Comparison of ENCODE assay signal across 9 mouse cellular contexts in the genomic region with DNA sequence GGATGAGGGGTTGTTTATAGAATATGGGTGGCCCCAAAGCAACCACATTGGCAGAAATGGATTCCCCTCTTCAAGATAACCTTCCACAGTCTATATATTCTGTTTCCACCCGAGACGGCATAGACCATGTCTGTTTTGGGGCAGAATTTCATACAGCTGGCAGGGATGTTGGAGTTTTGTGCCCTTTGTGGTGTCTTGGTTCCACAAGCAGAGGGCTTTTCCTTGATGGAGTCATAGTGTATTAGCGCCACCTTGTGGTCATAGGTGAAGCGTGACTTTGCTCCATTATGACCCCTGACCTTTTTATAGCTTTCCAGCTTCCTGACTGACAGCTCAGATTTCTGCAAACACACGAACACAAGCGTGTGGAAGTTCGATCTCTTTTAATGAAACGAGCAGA. TPM values are rescaled to one million over a fixed set of nuclear protein-coding genes. Genes with fewer than 3 reads are reported as not detected.
DNase-seq lines count a peak whose midpoint lies in the region; ATAC-seq and TF ChIP-seq lines count a peak whose summit lies in the region.
"Had no signal": no experiment of that assay in that cellular context is flagged by ENCODE, and none has a peak within 500 bp of the region (broad histone marks: within the 10 kb centered on the region; RNA-seq: fewer than 3 reads in every experiment).

No protein-coding gene starts in this region.

- H3K36me3 ChIP-seq in ES-E14 (ENCODE audit: control insufficient read depth, insufficient read depth, low read length, poor library complexity, severe bottlenecking) = no peaks in the 10 kb centered on the region
- no peaks in the 10 kb centered on the region for H3K36me3 ChIP-seq in neural tube, embryonic 11.5 days (ENCODE audit: control insufficient read depth, insufficient read depth, low read length)
- H3K36me3 ChIP-seq: heart, embryonic 15.5 days had no signal

- H3K4me2 ChIP-seq in neural tube, embryonic 11.5 days (ENCODE audit: low read depth) = no peak overlapping the region
- H3K4me2 ChIP-seq: heart, embryonic 15.5 days had no signal

- peak; percentile 40 for TF ChIP-seq CTCF in bone marrow, adult 2 months (IDR thresholded peaks at IDR 0.05; ENCODE audit: control insufficient read depth, insufficient read depth, low read length)

- H3K9ac ChIP-seq in ES-E14 (ENCODE audit: insufficient read depth, low read depth, low read length, poor library complexity, severe bottlenecking) = no peak overlapping the region
- H3K9ac ChIP-seq in neural tube, embryonic 11.5 days (ENCODE audit: low read length) = no peak overlapping the region
- H3K9ac ChIP-seq: heart, embryonic 15.5 days had no signal

- 7% methylated on average over 8 of the region's 8 CpGs for WGBS in bone marrow, adult 2 months
- 15% methylated on average over 8 of the region's 8 CpGs for WGBS in neural tube, embryonic 11.5 days

- H3K27ac ChIP-seq in ES-E14 (ENCODE audit: insufficient read depth, low read depth, low read length, poor library complexity, severe bottlenecking) = no peak overlapping the region
- H3K27ac ChIP-seq in bone marrow, adult 2 months (ENCODE audit: control insufficient read depth, insufficient read depth, low read depth, low read length, poor library complexity) = no peak overlapping the region
- no peak overlapping the region for H3K27ac ChIP-seq in neural tube, embryonic 11.5 days (ENCODE audit: low read depth, low read length)
- H3K27ac ChIP-seq: heart, embryonic 15.5 days had no signal

- H3K27me3 ChIP-seq in neural tube, embryonic 11.5 days (ENCODE audit: control insufficient read depth, insufficient read depth, low read length) = no peaks in the 10 kb centered on the region
- H3K27me3 ChIP-seq: heart, embryonic 15.5 days had no signal

- DNase-seq in left cerebral cortex, postnatal 25 days (ENCODE audit: low spot score in 2 of 2) = peak; percentile 11 to 12
- DNase-seq in left cerebral cortex, adult 8-10 months (ENCODE audit: low spot score in 2 of 2) = no peak
- peak; percentile 77 for DNase-seq in ES-E14 (ENCODE audit: low read depth, low spot score)
- DNase-seq in fibroblast of lung, adult 2 months (ENCODE audit: low read depth) = peak; percentile 43
- peak; percentile 33 for DNase-seq in layer of hippocampus, adult 9-10 months (ENCODE audit: low spot score)
- peak; percentile 70 for DNase-seq in neural tube, embryonic 11.5 days (ENCODE audit: low spot score)
- no peak for DNase-seq in gastrocnemius, postnatal 10 days

- in situ Hi-C loops in ES-E14 (cut with MboI; ENCODE audit: low sequenced_read_pairs in 2 of 2, unreplicated experiment in 2 of 2) = no loop called here

- 0 out of 2 replicates have a peak, but pooled peaks have one; percentile 38 for ATAC-seq in neural tube, embryonic 11.5 days (ENCODE audit: insufficient read depth, low FRiP score, low TSS enrichment)

- H3K4me1 ChIP-seq in ES-E14 (ENCODE audit: control insufficient read depth in 2 of 2, insufficient read depth in 2 of 2, low read length in 2 of 2, poor library complexity in 1 of 2) = peaks cover 2 to 7% of the 10 kb centered on the region in 2 experiments; a peak in 3 of 4 replicates
- no peaks in the 10 kb centered on the region for H3K4me1 ChIP-seq in bone marrow, adult 2 months (ENCODE audit: control insufficient read depth, insufficient read depth, low read length)
- H3K4me1 ChIP-seq in neural tube, embryonic 11.5 days (ENCODE audit: control insufficient read depth, insufficient read depth, low read length) = no peaks in the 10 kb centered on the region
- H3K4me1 ChIP-seq: heart, embryonic 15.5 days had no signal

- H3K4me3 ChIP-seq in ES-E14 (ENCODE audit: insufficient read depth in 1 of 2, low read depth in 1 of 2, low read length in 2 of 2, poor library complexity in 1 of 2, severe bottlenecking in 1 of 2) = no peak overlapping the region
- no peak overlapping the region for H3K4me3 ChIP-seq in bone marrow, adult 2 months (replicated peaks; ENCODE audit: control insufficient read depth, low read depth, low read length)
- H3K4me3 ChIP-seq in neural tube, embryonic 11.5 days (ENCODE audit: low read depth, low read length) = no peak overlapping the region
- H3K4me3 ChIP-seq: heart, embryonic 15.5 days had no signal

- no peak for TF ChIP-seq POLR2A in bone marrow, adult 2 months (IDR thresholded peaks at IDR 0.05; ENCODE audit: borderline replicate concordance, control insufficient read depth, low read depth, low read length)

- intact Hi-C loops in left cerebral cortex, postnatal 25 days (cut with DNase I) = no loop called here

- H3K9me3 ChIP-seq in ES-E14 (ENCODE audit: control insufficient read depth, insufficient read depth, low read depth, low read length) = no peaks in the 10 kb centered on the region
- no peaks in the 10 kb centered on the region for H3K9me3 ChIP-seq in neural tube, embryonic 11.5 days (ENCODE audit: control insufficient read depth, low read length)
- H3K9me3 ChIP-seq: heart, embryonic 15.5 days had no signal

TF ChIP-seq in ES-E14, 5 proteins besides CTCF, POLR2A, EP300 and RAD21:
- peak; percentile 45; the same call in 1 of the 2 replicates for TF ChIP-seq ZNF384 (IDR thresholded peaks at IDR 0.05; ENCODE audit: low read depth, low read length)
- 0 out of 2 replicates have a peak, but pooled peaks have one; percentile 57 for TF ChIP-seq CHD2 (IDR thresholded peaks at IDR 0.05; ENCODE audit: low read depth, low read length)
- TF ChIP-seq HCFC1 (IDR thresholded peaks at IDR 0.05; ENCODE audit: borderline replicate concordance, insufficient read depth, low read length) = no peak
- 0 out of 2 replicates have a peak, but pooled peaks have one; percentile 29 for TF ChIP-seq MAFK (IDR thresholded peaks at IDR 0.05; ENCODE audit: insufficient read depth, low read depth, low read length)
- peak; percentile 83 for TF ChIP-seq ZC3H11A (IDR thresholded peaks at IDR 0.05; ENCODE audit: borderline replicate concordance, low read depth, low read length)

RNA-seq across cellular contexts. Expression of a gene that starts 19.8 kb away (rescaled TPM):
- under 1 TPM in 1 of 2 experiments, not detected in 1; 0.23 TPM for total RNA-seq in left cerebral cortex, postnatal 25 days (2021)
- under 1 TPM in 1 of 4 experiments, not detected in 3; 0.30 TPM for total RNA-seq in left cerebral cortex, adult 8-10 months (2022)
- total RNA-seq in ES-E14 (2012; rRNA removed) = not detected in 2 replicates
- not detected in 2 replicates for polyA plus RNA-seq in bone marrow, adult 2 months (2011; ENCODE audit: insufficient read depth, insufficient read length, low replicate concordance, missing spikeins)
- polyA plus RNA-seq in neural tube, embryonic 11.5 days (2014; fragmentation: Nextera tagmentation; extraction: Ambion mirVana) = 0.78 and 0.92 TPM in 2 replicates
- total RNA-seq in gastrocnemius, postnatal 10 days (2021) = not detected

RNA-seq across cellular contexts. Expression of a gene that starts 23.4 kb away (rescaled TPM):
- total RNA-seq in left cerebral cortex, postnatal 25 days (2021) = 10 to 100 TPM; 35.4 to 36.3 TPM
- total RNA-seq in left cerebral cortex, adult 8-10 months (2022) = 10 to 100 TPM; 38.9 to 42.5 (median 40.4) TPM
- 5.3 and 9.7 TPM in 2 replicates for total RNA-seq in ES-E14 (2012; rRNA removed)
- 5.6 and 5.9 TPM in 2 replicates for polyA plus RNA-seq in bone marrow, adult 2 months (2011; ENCODE audit: insufficient read depth, insufficient read length, low replicate concordance, missing spikeins)
- polyA plus RNA-seq in neural tube, embryonic 11.5 days (2014; fragmentation: Nextera tagmentation; extraction: Ambion mirVana) = 28.7 and 35.4 TPM in 2 replicates
- 10 to 100 TPM; 11.3 to 13.5 TPM for total RNA-seq in gastrocnemius, postnatal 10 days (2021)

RNA-seq across cellular contexts. Expression of a gene that starts 23.5 kb away (rescaled TPM):
- 10 to 100 TPM; 67.3 to 71.2 TPM for total RNA-seq in left cerebral cortex, postnatal 25 days (2021)
- total RNA-seq in left cerebral cortex, adult 8-10 months (2022) = 10 to 100 TPM; 80.3 to 90.3 (median 84.7) TPM
- 218 and 267 TPM in 2 replicates for total RNA-seq in ES-E14 (2012; rRNA removed)
- polyA plus RNA-seq in bone marrow, adult 2 months (2011; ENCODE audit: insufficient read depth, insufficient read length, low replicate concordance, missing spikeins) = 33.7 and 50.7 TPM in 2 replicates
- polyA plus RNA-seq in neural tube, embryonic 11.5 days (2014; fragmentation: Nextera tagmentation; extraction: Ambion mirVana) = 249 and 267 TPM in 2 replicates
- total RNA-seq in gastrocnemius, postnatal 10 days (2021) = 100 to 1,000 TPM; 114 to 119 TPM

RNA-seq across cellular contexts. Expression of a gene that starts 42.5 kb away (rescaled TPM):
- total RNA-seq in left cerebral cortex, postnatal 25 days (2021) = 1 to 10 TPM; 5.4 to 6.6 TPM
- 1 to 10 TPM; 5.3 to 8.0 (median 5.9) TPM for total RNA-seq in left cerebral cortex, adult 8-10 months (2022)
- total RNA-seq in ES-E14 (2012; rRNA removed) = 11.0 and 14.6 TPM in 2 replicates
- polyA plus RNA-seq in bone marrow, adult 2 months (2011; ENCODE audit: insufficient read depth, insufficient read length, low replicate concordance, missing spikeins) = 2.5 and 3.3 TPM in 2 replicates
- polyA plus RNA-seq in neural tube, embryonic 11.5 days (2014; fragmentation: Nextera tagmentation; extraction: Ambion mirVana) = 8.7 and 10.1 TPM in 2 replicates
- 1 to 10 TPM; 1.4 to 2.1 TPM for total RNA-seq in gastrocnemius, postnatal 10 days (2021)

Comparison
In these comparisons a context has a peak if more than half of its experiments do, and no peak if none do; other contexts are left out.
1. DNase-seq: peak in left cerebral cortex, postnatal 25 days (2 of 2), ES-E14 (single experiment), fibroblast of lung, adult 2 months (single experiment), layer of hippocampus, adult 9-10 months (single experiment) and neural tube, embryonic 11.5 days (single experiment); none in left cerebral cortex, adult 8-10 months (0 of 2) and gastrocnemius, postnatal 10 days (single experiment).